Mouse (Mus musculus) forebrain, postnatal 0 days (tissue): ENCODE results near the gene Pdpn. TPM values are rescaled to one million over a fixed set of nuclear protein-coding genes. Genes with fewer than 3 reads are reported as not detected.

Source experiments
- ATAC-seq: fragments of 200-750 bp; cut with Nextera tagmentation; 2 replicates; pipeline ENCODE4 v1.8.0; 2017; ENCODE audit warnings: mild to moderate bottlenecking, moderate library complexity
- DNase-seq: peaks from one replicate; pipeline ENCODE4 v3.0.0-alpha.2; 2015
- H3K27ac ChIP-seq: fragments of 300-500 bp; sonication (generic); 2 replicates; pipeline ENCODE4 v1.5.1; 2014; ENCODE audit warnings: low read depth, mild to moderate bottlenecking, antibody characterized with exemption, low read length, moderate library complexity, mixed read lengths
- H3K27me3 ChIP-seq: fragments of 300-500 bp; sonication (generic); 2 replicates; pipeline ENCODE4 v1.6.1; 2014; ENCODE audit warnings: mild to moderate bottlenecking, low read length, mixed read lengths; ENCODE audit not compliant: insufficient read depth
- H3K36me3 ChIP-seq: fragments of 300-500 bp; sonication (generic); 2 replicates; pipeline ENCODE4 v1.6.1; 2014; ENCODE audit warnings: mild to moderate bottlenecking, moderate library complexity; ENCODE audit not compliant: insufficient read depth
- H3K4me1 ChIP-seq: fragments of 300-500 bp; sonication (generic); 2 replicates; pipeline ENCODE4 v1.6.1; 2014; ENCODE audit warnings: antibody characterized with exemption; ENCODE audit not compliant: insufficient read depth
- H3K4me2 ChIP-seq: fragments of 300-500 bp; sonication (generic); 2 replicates; pipeline ENCODE4 v1.6.1; 2014; ENCODE audit warnings: low read depth, mild to moderate bottlenecking, moderate library complexity
- H3K4me3 ChIP-seq: fragments of 300-500 bp; sonication (generic); 2 replicates; pipeline ENCODE4 v1.5.1; 2014; ENCODE audit warnings: low read depth, low read length, mixed read lengths
- H3K9ac ChIP-seq: fragments of 300-500 bp; sonication (generic); 2 replicates; pipeline ENCODE4 v1.6.1; 2014; ENCODE audit warnings: mild to moderate bottlenecking
- H3K9me3 ChIP-seq: fragments of 300-500 bp; sonication (generic); 2 replicates; pipeline ENCODE4 v1.6.1; 2016; ENCODE audit warnings: low read length
- CTCF ChIP-seq: sonication (generic); IDR thresholded peaks from 2 replicates; pipeline ENCODE4 v1.5.1; 2016; ENCODE audit warnings: antibody characterized with exemption, control low read depth, low read depth
- WGBS: fragments of 180-500 bp; shearing (Covaris S2); extraction: QIAGEN DNeasy Blood & Tissue Kit; methylation state at CpG from one replicate; pipeline ENCODE4 v1.1.7; 2014; 5-methylcytosine and 5-hydroxymethylcytosine counted together
- polyA plus RNA-seq: library from polyadenylated mRNA; unstranded; fragments of >200 nt; fragmentation: Nextera tagmentation; extraction: Ambion mirVana; gene quantifications from 2 replicates; pipeline ENCODE4 v1.2.1, GENCODE M21; 2015
- total RNA-seq: library from RNA; depleted of rRNA; stranded (reverse); fragments of >200 nt; gene quantifications from 2 replicates; pipeline ENCODE4 v1.2.3, GENCODE M21; 2014; rRNA removed

Gene Pdpn
- total and polyA plus RNA-seq, 2 experiments from 2014 or later, result 36.8 to 38.7 TPM

DNA sequence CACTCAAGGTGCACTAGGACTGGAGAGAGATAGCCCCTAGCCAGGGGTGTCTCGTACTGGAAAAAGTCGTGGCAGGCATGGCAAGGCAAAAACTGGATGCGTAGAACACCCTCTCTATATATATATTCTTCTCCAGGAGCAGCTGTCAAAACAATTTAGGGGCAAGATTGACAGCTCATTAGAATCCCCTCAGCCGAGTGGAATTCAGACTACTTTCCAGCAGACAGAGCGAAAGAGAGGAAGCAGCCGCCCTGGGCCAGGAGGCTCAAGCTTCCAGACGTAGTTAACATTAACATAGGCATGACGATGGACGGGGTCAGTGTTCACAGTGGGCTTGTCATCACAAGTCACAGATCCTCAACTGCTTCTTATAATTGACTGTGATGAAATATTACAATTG is 73.5 kb downstream of the Pdpn start:
- no peak for TF ChIP-seq CTCF
- Histone ChIP-seq H3K9me3 (no peaks in the 10 kb centered on the region), H3K27me3 (no peaks in the 10 kb centered on the region), H3K36me3 (no peaks in the 10 kb centered on the region), H3K4me3 (no peak overlapping the region), H3K4me2 (no peak overlapping the region), H3K27ac (no peak overlapping the region), H3K9ac (no peak overlapping the region), H3K4me1 (no peaks in the 10 kb centered on the region)
- peak; percentile 36; the same call in 1 of the 2 replicates for ATAC-seq
- 42% methylated on average over 9 of the region's 9 CpGs for whole genome bisulfite sequencing
- no peak for DNase-seq

GRCm38 (mm10) chr4:143219316-143219751 is 80.0 kb downstream of the Pdpn start:
- Histone ChIP-seq H3K4me1 (no peaks in the 10 kb centered on the region), H3K36me3 (no peaks in the 10 kb centered on the region), H3K27me3 (no peaks in the 10 kb centered on the region), H3K9ac (peak overlapping the region; percentile 45), H3K27ac (peak overlapping the region; percentile 71), H3K4me3 (peak overlapping the region; percentile 23), H3K9me3 (no peaks in the 10 kb centered on the region), H3K4me2 (peak overlapping the region; percentile 31)
- ATAC-seq (peak; percentile 94), DNase-seq (peak; percentile 64)
- TF ChIP-seq CTCF, result no peak
- WGBS, result 15% methylated on average over 9 of the region's 9 CpGs

- 70% methylated on average over 2 of the region's 2 CpGs for WGBS
- peak overlapping the region; percentile 31 for H3K4me2 ChIP-seq
- H3K9me3 ChIP-seq, result no peaks in the 10 kb centered on the region
- no peak for TF ChIP-seq CTCF
- H3K4me3 ChIP-seq, result no peak overlapping the region; the same call in 1 of the 2 replicates
- H3K27me3 ChIP-seq, result no peaks in the 10 kb centered on the region
- H3K4me1 ChIP-seq, result no peaks in the 10 kb centered on the region
- DNase-seq (no peak), ATAC-seq (no peak)
- peak overlapping the region; percentile 71; the same call in 1 of the 2 replicates for H3K27ac ChIP-seq
- no peaks in the 10 kb centered on the region for H3K36me3 ChIP-seq
- H3K9ac ChIP-seq, result peak overlapping the region; percentile 45; the same call in 1 of the 2 replicates
Observed at GRCm38 (mm10) chr4:143218858-143219257, 80.5 kb downstream of the Pdpn start.

Other genes starting within 250 kb of the Pdpn start
- 20.0 and 23.7 TPM in 2 replicates for gene Prdm2, start 86.6 kb downstream of the Pdpn start, total RNA-seq
- gene Prdm2, start 86.6 kb downstream of the Pdpn start, polyA plus RNA-seq, result 8.4 and 12.1 TPM in 2 replicates
- 0.08 and 0.29 TPM in 2 replicates for gene Lrrc38, start 50.2 kb upstream of the Pdpn start, total RNA-seq
- gene Lrrc38, start 50.2 kb upstream of the Pdpn start, polyA plus RNA-seq, result 0.35 and 0.43 TPM in 2 replicates
- not detected in 2 replicates for gene Pramel1, start 94.9 kb upstream of the Pdpn start, total RNA-seq
- not detected in 2 replicates for gene Pramel1, start 94.9 kb upstream of the Pdpn start, polyA plus RNA-seq
- 38.3 and 49.5 TPM in 2 replicates for gene Pramef8, start 112.9 kb upstream of the Pdpn start, total RNA-seq
- gene Pramef8, start 112.9 kb upstream of the Pdpn start, polyA plus RNA-seq, result 17.3 and 17.4 TPM in 2 replicates
- gene Oog4, start 150.8 kb upstream of the Pdpn start, total RNA-seq, result not detected in 2 replicates
- not detected in 2 replicates for gene Oog4, start 150.8 kb upstream of the Pdpn start, polyA plus RNA-seq
- gene Gm13043, start 211.8 kb upstream of the Pdpn start, total RNA-seq, result not detected in 2 replicates
- not detected in 2 replicates for gene Gm13043, start 211.8 kb upstream of the Pdpn start, polyA plus RNA-seq
- gene Gm13040, start 236.4 kb upstream of the Pdpn start, total RNA-seq, result not detected in 2 replicates
- not detected in 2 replicates for gene Gm13040, start 236.4 kb upstream of the Pdpn start, polyA plus RNA-seq